Comparison of ENCODE assay signal across 10 mouse cellular contexts in the genomic region with DNA sequence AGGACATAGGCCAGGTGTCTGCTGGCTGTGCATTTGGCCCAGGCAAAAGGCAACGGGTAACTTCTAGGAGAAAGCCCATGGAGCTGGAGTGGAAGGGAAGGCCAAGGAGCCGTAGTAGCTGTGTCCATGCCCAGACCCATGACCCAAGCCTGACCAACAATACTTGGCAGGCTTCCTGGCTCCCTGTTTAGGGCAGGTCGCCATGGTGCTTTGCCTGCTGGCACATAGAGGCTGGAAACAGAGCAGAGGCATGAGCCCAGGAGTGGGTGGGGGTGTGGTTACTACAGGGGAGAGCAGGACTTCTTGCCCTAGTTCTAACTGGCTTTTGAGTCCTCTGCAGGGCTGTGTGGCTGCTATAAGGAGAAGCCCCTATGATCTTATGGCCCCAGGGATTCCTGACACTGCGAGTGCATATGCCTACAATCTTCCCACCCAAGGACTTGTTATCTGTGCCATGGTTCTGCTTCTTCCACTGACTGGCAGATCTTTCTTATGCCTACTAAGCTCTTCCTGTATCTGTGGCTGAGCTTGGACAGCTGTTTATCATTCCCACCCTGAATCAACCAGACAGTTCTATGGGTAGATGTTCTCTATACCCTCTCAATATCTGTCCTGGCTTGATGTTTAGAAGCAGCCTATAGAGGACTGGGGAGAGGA. TPM values are rescaled to one million over a fixed set of nuclear protein-coding genes. Genes with fewer than 3 reads are reported as not detected.
DNase-seq lines count a peak whose midpoint lies in the region; ATAC-seq and TF ChIP-seq lines count a peak whose summit lies in the region.
"Had no signal": no experiment of that assay in that cellular context is flagged by ENCODE, and none has a peak within 500 bp of the region (broad histone marks: within the 10 kb centered on the region; RNA-seq: fewer than 3 reads in every experiment).

No protein-coding gene starts in this region.

- intact Hi-C loops in left cerebral cortex, postnatal 4 days (cut with DNase I): no loop called here
- intact Hi-C loops in left cerebral cortex, adult 2 months (cut with DNase I): no loop called here

- TF ChIP-seq CTCF in left cerebral cortex, adult 2 months (IDR thresholded peaks at IDR 0.05): no peak

- H3K36me3 ChIP-seq in myocyte (ENCODE audit: control insufficient read depth, insufficient read depth): no peaks in the 10 kb centered on the region
- H3K36me3 ChIP-seq: embryonic facial prominence, embryonic 13.5 days; G1E had no signal

- no peak overlapping the region for H3K4me3 ChIP-seq in left cerebral cortex, adult 2 months
- no peak overlapping the region for H3K4me3 ChIP-seq in myocyte
- H3K4me3 ChIP-seq: embryonic facial prominence, embryonic 13.5 days had no signal

- H3K27me3 ChIP-seq in myocyte (ENCODE audit: control insufficient read depth, insufficient read depth, insufficient read length): no peaks in the 10 kb centered on the region

- no peak for TF ChIP-seq POLR2A in myocyte (IDR thresholded peaks at IDR 0.05; ENCODE audit: insufficient read length, low read depth)

- no peak for ATAC-seq in frontal cortex, adult (ENCODE audit: low TSS enrichment)
- no peak for ATAC-seq in monocyte, adult 5-6 weeks (replicated peaks; ENCODE audit: insufficient number of reproducible peaks, low FRiP score, low TSS enrichment, poor library complexity, severe bottlenecking)

- no peak overlapping the region for H3ac ChIP-seq in myocyte (ENCODE audit: control insufficient read depth, insufficient read length)

- no peak overlapping the region for H3K27ac ChIP-seq in left cerebral cortex, adult 2 months
- H3K27ac ChIP-seq: embryonic facial prominence, embryonic 13.5 days had no signal

- H3K4me2 ChIP-seq in myocyte (ENCODE audit: low read depth): peak overlapping the region; percentile 52
- H3K4me2 ChIP-seq: embryonic facial prominence, embryonic 13.5 days had no signal

- DNase-seq in left cerebral cortex, postnatal 4 days: peak; percentile 8
- no peak for DNase-seq in left cerebral cortex, adult 2 months (ENCODE audit: extremely low spot score in 1 of 2, low spot score in 2 of 2)
- peak; percentile 85 for DNase-seq in cerebellum, adult 8-10 months
- DNase-seq in heart, postnatal 4 days: peak; percentile 71
- no peak for DNase-seq in spleen, postnatal 36 days (ENCODE audit: low spot score in 2 of 2)

- no peaks in the 10 kb centered on the region for H3K79me2 ChIP-seq in myocyte (ENCODE audit: control insufficient read depth, insufficient read depth)

TF ChIP-seq in myocyte, 11 proteins besides CTCF, POLR2A, EP300 and RAD21:
- TF ChIP-seq MYOD1 (IDR thresholded peaks at IDR 0.05; ENCODE audit: control insufficient read depth in 1 of 3, insufficient read length in 2 of 3, low read depth in 2 of 3): no peak
- TF ChIP-seq E2F4 (IDR thresholded peaks at IDR 0.05; ENCODE audit: insufficient read depth): no peak
- TF ChIP-seq USF1 (IDR thresholded peaks at IDR 0.05; ENCODE audit: low read depth): no peak
- no peak for TF ChIP-seq CEBPB (IDR thresholded peaks at IDR 0.05; ENCODE audit: insufficient read depth, poor library complexity, severe bottlenecking)
- TF ChIP-seq MYOG (IDR thresholded peaks at IDR 0.05; ENCODE audit: control insufficient read depth in 1 of 3, insufficient read depth in 1 of 3, insufficient read length in 2 of 3, low read depth in 2 of 3): no peak
- no peak for TF ChIP-seq POLR2AphosphoS2 (IDR thresholded peaks at IDR 0.05; ENCODE audit: insufficient read length, low read depth)
- no peak for TF ChIP-seq TCF3 (IDR thresholded peaks at IDR 0.05; ENCODE audit: insufficient read length, low read depth)

RNA-seq across cellular contexts. Expression of a gene that starts 40.8 kb away (rescaled TPM):
- 10 to 100 TPM in 1 of 2 experiments, 1 to 10 TPM in 1; 9.8 to 11.3 TPM for total RNA-seq in left cerebral cortex, postnatal 4 days (2021)
- total RNA-seq in left cerebral cortex, adult 2 months (2021): 10 to 100 TPM; 37.0 to 38.0 TPM
- total RNA-seq in heart, postnatal 4 days (2021): 1 to 10 TPM; 7.8 to 8.4 TPM
- 0.25 TPM for polyA plus RNA-seq in myocyte (2012; fragmentation: generic; extraction: Trizol)
- total RNA-seq in monocyte, adult 5-6 weeks (2017): 17.9 to 23.8 TPM (median 21.6 TPM) in 3 replicates

Comparison
In these comparisons a context has a peak if more than half of its experiments do, and no peak if none do; other contexts are left out.
1. DNase-seq: peak in left cerebral cortex, postnatal 4 days (single experiment), cerebellum, adult 8-10 months (single experiment) and heart, postnatal 4 days (single experiment); none in left cerebral cortex, adult 2 months (0 of 2) and spleen, postnatal 36 days (0 of 2).